Mouse (Mus musculus): ENCODE data around the gene Polh. TPM values are rescaled to one million over a fixed set of nuclear protein-coding genes. Genes with fewer than 3 reads are reported as not detected.
A peak's percentile ranks its signal among the peaks of the same experiment; 100 is the strongest.

Polh gene
- polyA plus RNA-seq (2017; shearing (Covaris generic)), result 1 to 10 TPM; 7.1 to 8.2 TPM

DNA sequence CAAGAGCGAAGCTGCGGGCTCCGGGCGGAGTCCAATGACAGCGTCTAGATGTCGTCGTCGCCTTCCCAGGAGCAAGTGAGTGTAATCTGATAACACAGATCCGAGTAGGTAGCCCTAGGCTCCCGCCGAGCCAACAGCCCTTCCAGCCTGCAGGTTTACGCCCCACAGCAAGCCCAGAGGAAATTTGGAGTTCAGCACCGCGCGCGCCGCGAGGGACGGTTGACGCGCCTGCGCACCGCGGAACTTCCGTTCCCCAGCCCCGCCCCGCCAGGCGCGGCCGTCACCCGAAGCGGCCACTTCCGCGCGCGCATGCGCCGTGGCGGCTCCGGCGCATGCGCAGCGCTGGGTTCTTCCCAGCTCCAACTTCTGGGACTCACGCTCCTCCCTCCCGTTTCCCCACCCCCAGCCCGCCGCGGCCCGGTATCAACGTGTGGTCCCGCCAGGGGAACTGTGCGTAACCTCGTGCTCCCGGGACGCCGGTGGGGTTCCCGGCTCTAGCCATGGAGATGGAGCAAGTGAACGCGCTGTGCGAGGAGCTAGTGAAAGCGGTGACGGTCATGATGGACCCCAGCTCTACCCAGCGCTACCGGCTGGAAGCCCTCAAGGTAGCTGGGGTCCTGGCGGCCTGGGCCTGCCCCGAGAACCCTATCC lies at the start of gene Polh, which contains the start of gene Xpo5:
Gene Polh (minus strand): TSS at position 225 of the 651 bp plus-strand sequence.
Gene Xpo5 (plus strand): TSS at position 362 of the 651 bp plus-strand sequence.
- ATAC-seq, result peak; percentile 89

DNA sequence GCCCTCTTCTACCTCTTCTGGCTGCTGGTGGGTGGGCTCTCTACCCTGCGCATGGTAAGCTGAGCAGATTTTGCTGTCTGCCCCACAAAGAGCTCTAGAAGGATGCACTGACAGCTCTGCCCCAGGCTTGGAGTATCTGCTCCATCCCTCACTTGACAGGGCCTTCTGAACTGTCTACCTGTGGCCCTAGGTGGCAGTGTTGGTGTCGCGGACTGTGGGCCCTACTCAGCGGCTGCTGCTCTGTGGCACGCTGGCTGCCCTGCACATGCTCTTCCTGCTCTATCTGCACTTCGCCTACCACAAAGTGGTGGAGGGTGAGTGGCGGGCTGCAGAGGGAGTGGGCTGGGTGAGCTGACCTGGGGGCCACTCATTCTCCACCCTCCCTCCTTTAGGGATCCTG lies 48.7 kb upstream of the Polh start:
- no peak for ATAC-seq

DNA sequence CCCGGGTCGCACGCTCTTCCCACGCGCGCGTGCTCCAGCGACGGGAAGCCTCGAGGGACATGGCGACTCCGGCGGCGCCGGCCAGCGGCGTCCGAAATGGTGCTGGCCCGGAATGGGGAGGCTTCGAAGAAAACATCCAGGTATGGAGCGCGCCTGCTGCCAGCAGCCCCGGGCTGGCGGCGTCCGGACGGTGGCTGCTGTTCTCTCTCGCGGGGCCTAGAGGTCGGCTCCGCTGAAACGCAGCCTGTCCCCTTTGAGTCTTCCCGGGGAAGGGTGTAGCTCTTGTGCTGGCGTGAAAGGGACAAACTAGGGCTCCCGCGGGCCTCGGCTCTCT lies 45.7 kb upstream of the Polh start:
- ATAC-seq, result peak; percentile 35

DNA sequence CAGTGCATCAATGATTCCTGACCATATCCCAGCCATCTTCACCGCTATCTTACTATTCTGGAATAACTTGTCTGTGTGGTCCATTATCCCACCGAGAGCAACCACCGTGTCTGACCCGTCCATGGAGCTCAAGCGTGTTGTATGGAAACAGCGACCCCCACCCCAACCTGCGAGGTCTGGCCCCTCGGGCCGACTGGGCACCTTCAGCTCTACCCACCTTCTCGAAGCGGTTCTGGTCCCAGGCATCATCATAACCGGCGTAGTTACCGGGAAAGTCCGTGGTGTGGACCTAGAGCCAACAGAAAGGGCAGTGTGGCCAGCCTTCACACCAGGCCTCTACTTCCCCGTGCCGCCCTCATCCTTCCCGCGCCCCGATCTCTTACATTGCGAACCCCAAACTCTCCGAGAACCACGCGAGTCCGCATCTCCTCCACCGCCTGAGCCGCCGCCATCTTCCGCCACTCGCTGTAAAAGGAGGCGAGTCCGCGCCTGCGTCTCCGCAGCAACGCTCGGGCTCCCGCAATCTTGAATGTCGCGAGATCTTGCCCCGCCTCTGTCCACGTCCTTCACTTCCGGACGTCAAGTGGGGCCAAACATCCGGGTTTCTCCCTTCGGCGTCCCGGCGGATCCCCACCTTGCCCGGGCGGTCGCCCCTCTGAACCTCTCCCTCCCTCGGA lies 45.2 kb upstream of the Polh start, which contains the start of the genes Polr1c and Yipf3:
Gene Polr1c (minus strand): TSS at position 543 of the 677 bp plus-strand sequence.
Gene Yipf3 (plus strand): TSS at position 569 of the 677 bp plus-strand sequence.
- peak; percentile 97 for ATAC-seq

DNA sequence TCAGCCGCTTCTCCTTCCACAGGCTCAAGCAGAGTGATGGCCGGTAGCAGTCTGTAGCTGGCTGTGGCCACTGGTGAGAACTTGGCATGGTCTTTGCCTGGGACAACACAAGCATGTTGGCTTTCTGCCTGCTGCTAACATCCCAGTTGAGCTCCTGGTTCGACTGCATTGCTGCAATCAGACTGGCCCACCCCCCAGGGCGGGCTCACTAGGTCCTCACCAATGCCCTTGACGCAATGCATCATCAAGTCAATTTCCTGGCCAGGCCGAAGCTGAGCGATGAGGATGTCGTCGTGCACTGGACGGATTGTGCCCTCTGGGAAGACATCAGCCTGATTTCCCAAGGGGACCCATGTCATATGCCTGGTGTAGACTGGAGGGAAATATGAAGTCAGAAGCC lies 42.1 kb upstream of the Polh start:
- no peak for ATAC-seq

DNA sequence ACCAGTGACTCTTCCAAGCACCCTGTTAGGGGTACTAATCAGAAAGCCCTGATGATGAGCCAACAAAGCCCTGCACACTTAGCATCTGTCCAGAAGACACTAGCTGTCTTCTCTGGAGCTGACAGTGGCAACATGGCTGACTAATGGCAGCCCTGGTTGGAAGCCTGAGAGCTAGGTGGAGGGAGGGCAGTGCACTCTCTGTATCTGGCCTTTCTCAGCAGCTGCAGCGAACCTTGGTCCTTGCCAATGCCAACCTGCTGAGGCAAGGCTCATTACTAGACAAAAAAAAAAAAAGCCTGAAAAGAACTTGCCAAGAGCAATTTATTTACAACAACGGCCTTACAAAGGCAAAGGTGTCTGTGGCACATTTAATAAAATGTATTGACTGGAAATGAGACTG lies 41.2 kb upstream of the Polh start:
- ATAC-seq, result no peak

DNA sequence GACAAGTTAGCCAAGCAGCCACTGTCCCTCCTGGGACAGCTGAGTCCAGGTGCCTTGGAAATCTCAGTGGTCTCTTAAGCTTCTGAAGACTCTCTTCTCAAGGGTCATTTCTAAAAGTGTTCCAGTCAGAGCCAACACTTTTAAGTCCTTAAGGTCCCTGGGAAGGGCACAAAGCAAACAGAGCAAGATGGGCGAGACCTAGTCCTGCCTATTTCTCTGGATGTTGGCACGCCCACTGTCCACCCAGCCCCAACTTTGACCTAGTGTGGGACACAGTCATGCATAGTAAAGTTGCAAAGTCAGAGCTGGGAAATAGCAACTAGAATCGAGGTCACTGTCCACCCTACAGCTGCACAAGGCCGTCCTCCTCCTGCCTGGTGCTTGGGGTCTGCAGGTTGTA lies 40.5 kb upstream of the Polh start:
- no peak for ATAC-seq

DNA sequence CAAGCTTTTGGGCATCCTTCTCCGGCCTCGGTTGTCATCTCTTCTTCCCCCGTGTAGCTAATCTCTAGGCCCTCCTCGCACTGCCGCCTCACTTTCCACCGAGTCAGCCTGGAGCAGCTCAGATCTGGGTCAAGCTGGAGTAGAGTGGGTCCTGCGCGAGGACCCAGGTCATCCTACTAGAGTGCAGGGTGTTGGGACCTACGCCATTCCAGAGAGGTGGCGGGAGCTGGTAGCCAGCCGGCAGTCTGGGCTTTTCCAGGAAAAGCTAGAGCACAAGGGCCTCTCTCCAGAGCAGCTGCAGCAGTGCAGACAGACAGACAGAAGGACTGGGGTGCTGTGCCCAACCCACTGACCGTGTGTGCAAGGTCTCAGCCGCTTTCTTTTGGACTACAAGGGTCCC lies 39.8 kb upstream of the Polh start:
- no peak for ATAC-seq

DNA sequence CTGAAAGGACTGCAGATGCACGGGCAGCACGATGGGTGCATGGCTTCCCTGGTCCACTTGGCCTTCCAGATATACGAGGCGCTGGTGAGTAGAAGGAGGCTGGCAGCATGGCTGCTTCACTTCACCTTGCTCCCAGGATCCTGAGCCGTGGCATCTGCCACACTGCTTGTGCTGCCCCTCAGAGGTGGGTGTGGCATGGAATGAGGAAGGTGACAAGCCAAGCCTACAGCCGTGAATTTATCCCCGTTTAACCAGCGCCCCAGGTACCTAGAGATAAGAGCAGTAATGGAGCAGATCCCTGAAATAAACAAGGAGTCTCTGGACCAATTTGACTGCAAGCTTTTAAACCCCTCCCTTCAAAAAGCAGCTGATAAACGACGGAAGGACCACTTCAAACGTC lies 39.0 kb upstream of the Polh start:
- ATAC-seq, result no peak

DNA sequence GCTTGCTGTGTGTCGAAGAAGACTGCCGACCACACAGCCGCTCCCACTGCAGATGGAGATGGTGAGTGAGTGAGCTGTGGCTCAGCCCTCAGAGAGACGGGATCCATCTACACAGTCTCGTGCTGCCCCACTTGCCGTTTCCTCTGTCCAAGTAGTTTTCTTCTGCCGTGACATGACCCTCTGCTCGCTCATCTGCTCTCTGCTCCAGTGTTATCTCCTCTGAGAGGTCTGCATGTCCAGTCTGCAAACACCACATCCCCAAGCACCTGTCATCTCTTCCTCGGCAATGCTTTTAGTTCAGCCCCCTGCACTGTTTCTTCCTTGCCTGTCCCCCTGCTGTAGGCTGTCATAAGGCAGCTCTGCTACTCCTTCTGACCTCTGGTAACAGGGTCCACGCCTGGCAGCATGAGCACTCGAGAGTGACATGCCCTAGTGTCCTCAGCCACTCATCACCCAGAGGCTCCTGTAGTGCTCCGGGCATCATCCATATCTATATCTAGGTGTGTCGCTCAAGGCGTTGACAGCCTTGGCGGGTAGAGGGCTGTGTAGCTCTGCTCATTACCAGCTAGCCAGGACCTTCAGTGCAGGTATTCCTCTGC lies 37.2 kb upstream of the Polh start:
- no peak for ATAC-seq

DNA sequence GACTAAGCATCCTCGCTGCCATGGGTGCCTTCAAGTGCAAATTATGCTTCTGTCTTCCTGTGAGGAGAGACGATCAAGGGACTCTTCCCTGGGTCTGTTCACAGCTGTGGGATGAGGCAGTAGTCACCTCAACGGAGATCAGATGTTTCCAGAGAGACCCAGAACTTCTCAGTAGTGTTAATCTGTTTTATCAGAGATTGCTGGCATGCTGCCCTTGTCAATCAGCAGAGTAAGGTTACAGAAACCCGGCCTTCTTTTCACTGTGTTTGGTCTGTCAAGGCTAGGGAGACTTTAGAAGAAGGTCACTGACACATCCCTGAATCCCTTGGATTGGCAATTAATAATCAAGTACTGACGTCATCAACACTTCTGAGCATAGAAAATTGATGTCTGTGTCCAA lies 35.0 kb upstream of the Polh start:
- no peak for ATAC-seq

DNA sequence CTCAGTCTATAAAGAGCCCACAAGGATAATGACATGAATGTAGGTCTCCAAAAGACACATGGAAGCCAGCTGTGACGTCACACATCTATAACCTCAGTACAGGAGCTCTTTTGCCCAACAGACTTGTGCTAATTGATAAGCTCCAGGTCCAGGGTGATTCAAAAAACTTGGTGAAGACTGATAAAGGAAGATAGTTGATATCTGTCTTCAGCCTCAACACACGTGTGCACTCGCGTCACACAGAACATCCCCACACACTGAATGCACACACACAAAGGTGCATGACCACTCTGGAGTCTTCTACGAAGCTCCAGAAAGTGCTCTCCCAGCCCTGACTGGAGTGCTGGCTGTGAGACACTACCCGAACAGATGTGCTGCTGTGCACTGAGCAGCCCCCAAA lies 34.6 kb upstream of the Polh start:
- ATAC-seq, result no peak

DNA sequence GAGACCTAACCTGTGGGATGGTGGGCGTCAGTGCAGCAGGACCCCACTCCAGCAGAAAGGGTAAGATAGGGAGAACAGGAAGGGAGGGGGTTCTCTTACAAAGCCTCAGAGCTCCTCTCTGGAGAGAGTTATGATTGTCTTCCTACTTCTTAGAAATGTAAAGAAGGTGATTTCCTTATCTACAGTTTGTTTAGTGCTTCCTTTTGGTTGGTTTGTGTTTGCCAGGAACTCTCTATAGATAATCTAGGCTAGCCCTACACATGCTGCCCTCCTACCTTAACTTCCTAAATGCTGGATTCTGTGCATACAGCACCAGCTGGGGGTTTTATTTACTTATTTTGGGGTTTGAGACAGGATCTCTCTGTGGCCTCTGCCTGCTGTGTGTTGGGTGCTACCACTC lies 33.6 kb upstream of the Polh start:
- ATAC-seq, result no peak

DNA sequence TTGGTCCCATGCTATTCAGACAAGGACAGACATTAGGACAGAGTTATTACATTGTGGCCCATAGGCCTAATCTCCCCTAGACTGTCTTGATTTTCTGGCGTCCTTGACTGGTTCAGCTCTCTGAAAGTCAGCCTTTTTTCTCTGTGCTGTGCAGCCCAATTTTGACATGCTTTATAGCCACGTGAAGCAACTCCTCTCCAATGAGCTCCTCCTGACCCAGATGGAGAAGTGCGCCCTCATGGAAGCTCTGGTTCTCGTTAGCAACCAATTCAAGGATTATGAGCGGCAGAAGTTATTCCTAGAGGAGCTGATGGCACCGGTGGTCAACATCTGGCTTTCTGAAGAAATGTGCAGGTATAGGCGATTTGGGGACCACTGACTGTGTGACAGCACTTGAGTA lies 25.1 kb upstream of the Polh start:
- ATAC-seq, result no peak

DNA sequence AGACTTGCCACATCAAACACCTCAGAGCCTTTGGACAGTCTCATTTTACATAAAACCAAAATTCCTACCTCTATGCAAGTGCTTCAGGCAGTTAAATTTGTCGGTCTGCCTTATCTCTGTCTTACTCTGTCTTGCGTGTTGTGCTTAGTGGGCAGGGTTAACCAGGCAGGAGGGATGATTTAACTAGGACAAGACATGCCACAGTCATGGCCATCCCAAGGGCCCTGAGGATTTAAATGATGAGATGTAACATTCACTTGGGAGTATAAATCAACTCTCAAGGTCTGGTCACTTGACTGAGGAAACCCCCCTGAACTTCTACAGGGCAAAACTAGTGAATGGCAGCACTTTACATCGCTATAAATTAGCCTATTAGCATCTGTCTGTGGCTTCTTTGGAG lies 19.2 kb upstream of the Polh start:
- ATAC-seq, result no peak

DNA sequence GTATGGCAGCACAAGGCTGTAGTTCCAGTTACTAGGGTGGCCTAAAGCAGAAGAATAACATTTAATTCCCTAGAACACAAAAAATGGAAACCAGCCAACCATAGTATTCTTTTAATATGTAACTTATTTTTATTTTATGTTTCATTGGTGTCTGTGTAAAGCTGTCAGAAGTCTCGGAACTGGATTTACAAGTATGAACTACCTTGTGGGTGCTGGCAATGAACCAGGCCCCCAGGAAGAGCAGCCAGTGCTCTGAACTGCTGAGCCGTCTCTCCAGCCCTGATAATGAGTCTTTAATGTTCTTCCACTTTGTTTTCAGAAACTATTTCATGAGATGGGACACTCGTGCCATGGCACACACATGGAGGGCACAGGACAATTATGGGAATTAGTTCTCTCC lies 8.1 kb upstream of the Polh start:
- no peak for ATAC-seq

DNA sequence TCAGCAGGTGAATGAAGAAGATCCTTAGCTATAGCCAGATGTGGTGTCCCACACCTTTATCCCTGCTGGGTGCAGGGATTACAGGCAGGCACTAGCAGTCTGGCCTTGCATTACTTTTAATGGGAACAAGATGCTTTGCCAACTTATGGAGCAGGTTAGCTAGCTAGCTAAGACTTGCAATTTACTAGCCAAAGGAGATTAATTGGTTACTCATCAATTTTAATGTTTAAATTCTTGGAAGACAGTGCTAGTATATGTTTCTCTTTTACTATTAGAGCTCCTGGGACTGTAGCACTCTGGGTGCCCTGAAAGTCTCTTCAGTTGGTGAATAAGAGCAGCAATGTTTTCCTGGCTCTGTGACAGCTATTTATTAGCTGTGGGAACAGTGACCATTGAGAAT lies 4.2 kb upstream of the Polh start:
- ATAC-seq, result no peak

DNA sequence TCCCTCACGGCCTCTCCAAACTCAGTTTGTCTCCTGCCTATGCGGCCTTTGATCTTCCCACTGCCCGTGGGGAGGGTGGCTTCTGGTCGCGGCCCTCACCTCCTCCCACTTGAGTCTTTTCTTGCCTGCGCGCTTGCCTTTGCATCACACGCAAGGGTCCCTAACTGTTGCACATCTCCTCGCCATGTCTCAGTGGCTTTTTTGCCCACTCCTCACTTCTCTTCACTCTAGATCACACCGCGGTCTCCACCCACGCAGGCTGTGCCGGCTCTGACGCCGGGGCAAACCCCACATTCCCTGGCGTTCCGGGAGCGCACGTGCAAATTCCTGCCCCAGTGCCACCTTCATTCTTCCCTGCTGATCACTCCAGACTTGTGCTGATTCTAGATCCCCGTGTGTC lies 633 bp upstream of the Polh start:
- ATAC-seq, result peak; percentile 51

DNA sequence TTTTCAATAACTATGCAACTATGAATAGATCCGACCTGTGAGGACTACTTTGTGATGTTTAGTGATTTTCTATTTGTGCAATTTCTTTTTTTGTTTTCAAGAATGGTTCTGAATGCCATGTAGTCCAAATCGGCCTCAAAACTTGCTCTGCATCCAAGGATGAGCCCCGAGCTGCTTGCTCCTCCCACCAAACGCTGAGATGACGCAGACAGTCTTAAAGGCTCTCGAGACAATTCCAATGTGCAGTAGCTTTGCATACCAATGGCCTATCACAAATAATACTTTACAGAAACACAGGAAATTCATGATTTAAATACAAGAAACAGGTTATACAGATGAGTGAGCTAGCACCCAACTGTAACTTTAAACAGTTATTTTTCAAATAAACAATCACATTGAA lies 1.3 kb downstream of the Polh start:
- ATAC-seq, result no peak

DNA sequence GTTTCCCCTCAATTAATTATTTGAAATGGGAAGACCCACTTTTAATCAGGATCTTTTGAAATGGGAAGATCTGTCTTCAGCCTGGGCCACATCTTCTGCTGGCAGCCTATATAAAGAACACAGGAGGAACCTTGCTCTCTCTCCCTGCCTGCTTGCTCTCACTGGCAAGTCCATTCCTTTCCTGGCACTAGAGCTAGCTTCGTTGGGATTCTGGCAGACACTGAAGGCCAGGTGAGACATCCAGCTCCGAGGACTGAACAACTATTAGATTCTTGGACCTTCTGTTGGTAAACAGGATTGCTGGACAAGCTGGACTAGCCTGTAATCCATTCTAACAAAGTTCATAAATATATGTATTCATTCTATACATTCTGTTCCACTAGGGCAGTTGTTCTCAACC lies 13.6 kb downstream of the Polh start:
- no peak for ATAC-seq

DNA sequence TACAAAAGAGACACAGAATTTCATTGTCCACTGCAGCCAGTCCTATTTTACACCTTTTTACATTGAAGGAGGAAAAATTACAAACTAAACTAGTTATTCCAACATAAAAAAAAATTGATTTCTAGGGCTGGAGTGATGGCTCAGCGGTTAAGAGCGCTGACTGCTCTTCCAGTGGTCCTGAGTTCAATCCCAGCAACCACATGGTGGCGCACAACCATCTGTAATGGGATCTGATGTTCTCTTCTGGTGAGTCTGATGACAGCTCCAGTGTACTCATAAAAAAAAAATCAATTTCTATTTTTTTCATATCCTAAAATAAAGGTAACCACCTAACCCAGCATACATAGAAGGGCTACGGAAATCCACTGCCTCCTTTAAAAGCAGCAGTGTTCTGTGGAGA lies 20.2 kb downstream of the Polh start:
- no peak for ATAC-seq

DNA sequence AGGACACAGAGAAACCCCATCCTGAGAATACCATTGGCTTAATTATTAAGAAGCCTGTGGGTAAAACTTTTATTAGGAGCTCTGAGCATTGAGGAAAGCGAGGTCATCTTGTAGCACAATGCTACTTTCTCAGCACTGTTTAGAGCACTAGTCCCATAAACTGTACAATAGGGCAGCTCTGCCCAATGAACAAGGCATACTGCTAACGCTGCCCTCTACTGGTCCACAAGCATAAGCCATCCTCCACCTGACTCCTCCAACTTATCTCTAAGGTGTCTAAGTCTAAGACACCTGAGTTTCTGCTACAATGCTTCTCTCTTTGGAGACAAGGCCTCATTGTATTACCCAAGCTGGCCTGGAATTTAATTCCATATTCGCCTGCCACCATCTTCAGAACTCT lies 31.9 kb downstream of the Polh start:
- ATAC-seq, result peak; percentile 67

DNA sequence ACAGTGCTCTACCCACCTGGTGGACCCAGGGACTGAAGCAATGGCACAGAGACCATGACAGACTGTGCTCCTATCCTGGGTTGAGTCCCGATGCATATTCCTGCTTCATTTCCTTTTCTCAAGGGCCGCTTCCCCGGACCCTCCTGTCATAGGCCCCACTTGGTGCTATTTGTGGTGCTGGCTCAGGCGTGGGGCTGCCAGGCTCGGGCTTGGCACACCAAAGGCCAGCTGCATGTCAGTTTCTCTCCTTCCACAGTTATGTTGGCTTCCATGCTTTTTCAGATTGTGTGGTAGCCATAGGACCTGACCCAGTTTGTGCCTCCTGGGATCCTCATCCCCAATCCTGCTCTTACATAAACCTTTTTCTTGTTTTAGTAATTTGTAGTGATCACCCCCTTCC lies 33.7 kb downstream of the Polh start:
- no peak for ATAC-seq

DNA sequence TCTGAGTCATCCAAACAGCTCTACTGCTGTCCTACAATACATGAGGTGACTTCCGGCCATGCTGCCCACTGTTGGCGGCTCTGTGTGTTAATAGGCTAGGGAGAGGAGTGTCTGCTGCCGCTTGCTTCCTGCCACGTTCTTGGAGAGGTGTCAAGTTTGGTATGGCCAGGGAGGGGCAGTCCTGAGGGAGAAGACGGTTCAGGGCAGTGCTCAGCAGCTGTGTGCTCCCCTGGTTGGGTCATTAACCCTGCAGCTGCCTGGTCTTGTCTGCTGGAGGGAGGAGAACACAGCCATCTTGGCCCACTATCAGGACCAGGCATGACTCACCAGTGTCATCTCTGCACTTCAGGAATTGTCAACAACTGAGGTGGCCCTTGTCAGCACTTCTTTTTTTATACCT lies 34.1 kb downstream of the Polh start:
- no peak for ATAC-seq
